Mouse (Mus musculus) monocyte, adult 5-6 weeks (primary cell): Measurements from ENCODE around the gene Tdrd1. TPM values are rescaled to one million over a fixed set of nuclear protein-coding genes. Genes with fewer than 3 reads are reported as not detected.
A peak's percentile ranks its signal among the peaks of the same experiment; 100 is the strongest.
"Not testable (repeated sequence)": the region's sequence is repeated elsewhere in the genome, so short reads cannot be mapped to it uniquely, and the experiment has no call there.

ENCODE experiments used
- ATAC-seq: fragments of 153-309, 156-312 bp; replicated peaks from 2 replicates; pipeline ENCODE4 v1.8.0; 2017; ENCODE audit warnings: mild to moderate bottlenecking; ENCODE audit not compliant: low TSS enrichment, insufficient number of reproducible peaks, severe bottlenecking, poor library complexity, low FRiP score
- total RNA-seq: library from RNA; stranded (forward); fragments of 200-1000, 200-491, 200-594 nt; gene quantifications from 3 replicates; pipeline ENCODE4 v1.2.3, GENCODE M21; 2017

The Tdrd1 gene
- total RNA-seq, result 0.19 TPM in 1 of 3 replicates, not detected in the others

DNA sequence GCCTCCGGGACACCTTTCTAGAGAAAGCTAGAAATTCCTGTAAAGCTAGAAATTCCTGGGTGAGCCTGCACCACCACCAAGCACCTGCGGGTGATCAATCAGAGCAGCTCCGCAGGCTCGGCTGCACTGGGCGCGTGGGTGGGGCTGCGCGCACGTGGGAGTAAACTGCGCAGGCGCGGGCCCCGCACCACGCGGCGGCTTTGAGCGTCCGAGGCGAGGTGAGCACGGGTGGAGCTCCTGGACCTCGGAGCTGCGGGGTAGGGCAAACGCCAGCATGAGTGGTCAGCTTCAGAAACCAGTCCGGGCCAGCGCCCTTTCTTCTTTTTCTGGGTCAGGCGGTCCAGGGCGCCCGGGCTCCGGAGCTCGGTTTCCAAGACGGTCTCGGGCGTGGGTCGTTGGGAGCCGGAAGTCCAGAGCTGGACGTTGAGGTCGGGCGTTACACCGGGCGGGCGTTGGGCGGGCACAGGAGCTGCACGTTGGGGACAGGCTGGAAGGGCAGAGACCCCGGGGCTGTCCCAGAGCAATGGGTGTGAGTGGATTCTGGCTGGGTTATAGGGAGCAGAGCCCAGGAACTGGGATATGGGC, at the start of gene Tdrd1:
Gene Tdrd1, plus strand, starts transcription at position 163 of the 585 bp plus-strand sequence.
- ATAC-seq, result no peak

- peak; percentile 41; the same call in 1 of the 2 replicates for ATAC-seq
Measured at GRCm38 (mm10) chr19:56776719-56777382, 49.2 kb upstream of the Tdrd1 start.

- ATAC-seq, result not testable (repeated sequence)
Measured at GRCm38 (mm10) chr19:56778532-56778931, 47.5 kb upstream of the Tdrd1 start.

GRCm38 (mm10) chr19:56787911-56788310, 38.1 kb upstream of the Tdrd1 start:
- no peak for ATAC-seq

- no peak for ATAC-seq
Measured at GRCm38 (mm10) chr19:56788952-56789351, 37.1 kb upstream of the Tdrd1 start.

DNA sequence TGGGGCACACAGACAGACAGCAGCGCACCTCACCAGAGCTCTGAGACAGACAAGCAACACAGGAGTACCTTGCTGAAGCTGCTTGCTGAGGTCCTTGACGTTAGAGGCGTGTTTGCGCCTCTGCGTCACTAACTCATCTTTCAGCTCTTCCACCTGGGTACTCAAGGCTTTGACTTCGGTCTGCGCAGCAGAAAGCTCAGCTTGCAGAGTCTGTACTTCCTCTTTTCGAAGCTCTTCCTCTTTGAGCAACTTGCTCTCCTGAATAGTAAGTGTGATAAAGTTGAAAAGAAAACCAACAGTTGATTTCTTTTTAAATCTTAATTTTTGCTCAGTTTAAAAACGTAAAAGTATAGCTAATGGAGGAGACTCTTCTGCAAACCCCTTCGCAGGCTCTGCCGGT, 28.6 kb upstream of the Tdrd1 start:
- peak; percentile 72 for ATAC-seq

DNA sequence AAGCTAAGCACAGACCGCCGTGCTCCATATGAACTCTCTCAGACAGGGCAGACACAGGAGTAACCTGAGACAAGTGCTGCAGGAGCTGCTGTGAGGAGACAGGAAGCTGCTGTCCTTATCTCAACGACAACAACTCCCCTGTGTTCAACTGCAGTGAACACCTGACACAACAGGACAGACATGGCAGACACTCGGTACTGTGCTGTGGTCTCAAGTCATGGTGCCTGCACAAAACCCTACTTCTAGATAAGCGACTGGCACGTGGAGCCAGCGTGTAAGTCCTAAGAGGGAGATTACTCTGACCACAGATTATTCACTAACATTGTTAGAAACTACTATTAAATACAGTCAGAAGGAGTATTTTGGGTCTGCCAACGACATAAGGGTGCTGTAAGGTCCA, 25.8 kb upstream of the Tdrd1 start:
- ATAC-seq, result no peak

GRCm38 (mm10) chr19:56800930-56801655, 24.9 kb upstream of the Tdrd1 start:
- ATAC-seq, result 0 out of 2 replicates have a peak, but pooled peaks have one; percentile 19

GRCm38 (mm10) chr19:56801656-56802351, 24.2 kb upstream of the Tdrd1 start:
- no peak for ATAC-seq

DNA sequence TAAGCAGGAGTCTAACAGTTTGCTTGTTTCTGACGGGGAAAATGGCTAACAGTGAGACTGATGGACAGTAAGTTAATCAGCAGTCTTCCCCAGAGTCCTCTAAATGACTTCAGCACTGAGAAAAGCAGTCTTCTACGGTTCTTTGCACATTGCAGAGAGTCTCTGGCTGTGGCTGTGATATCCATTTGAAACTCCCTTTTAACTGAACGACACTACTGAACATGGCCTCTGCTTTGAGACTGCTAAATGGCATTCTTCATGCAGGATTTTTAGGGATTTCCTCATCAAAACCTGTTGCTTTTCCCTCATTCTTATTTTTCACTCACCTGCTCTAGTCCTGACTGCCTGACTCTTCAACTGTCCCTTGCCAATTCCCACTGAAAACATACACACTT, 23.7 kb upstream of the Tdrd1 start:
- ATAC-seq, result no peak

GRCm38 (mm10) chr19:56805366-56805765, 20.6 kb upstream of the Tdrd1 start:
- no peak for ATAC-seq

DNA sequence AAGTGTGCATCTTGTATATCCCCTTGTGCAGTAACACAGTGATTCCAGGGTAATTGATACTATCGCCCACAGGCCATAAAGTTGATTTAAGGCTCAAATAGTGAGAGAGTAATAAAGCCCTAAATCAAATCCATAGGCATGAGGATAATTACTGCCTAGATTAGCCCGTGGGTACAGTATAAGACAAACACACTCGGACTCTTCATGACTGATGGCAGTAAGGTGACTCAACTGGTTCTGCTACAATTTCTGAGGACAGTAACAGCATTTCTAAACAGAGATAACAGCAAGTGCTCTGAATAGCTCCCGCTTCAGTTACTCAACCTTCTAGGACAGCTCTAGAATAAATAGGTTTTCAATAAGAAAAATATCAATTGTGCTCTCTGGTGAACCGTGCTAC, 18.9 kb upstream of the Tdrd1 start:
- ATAC-seq, result no peak

DNA sequence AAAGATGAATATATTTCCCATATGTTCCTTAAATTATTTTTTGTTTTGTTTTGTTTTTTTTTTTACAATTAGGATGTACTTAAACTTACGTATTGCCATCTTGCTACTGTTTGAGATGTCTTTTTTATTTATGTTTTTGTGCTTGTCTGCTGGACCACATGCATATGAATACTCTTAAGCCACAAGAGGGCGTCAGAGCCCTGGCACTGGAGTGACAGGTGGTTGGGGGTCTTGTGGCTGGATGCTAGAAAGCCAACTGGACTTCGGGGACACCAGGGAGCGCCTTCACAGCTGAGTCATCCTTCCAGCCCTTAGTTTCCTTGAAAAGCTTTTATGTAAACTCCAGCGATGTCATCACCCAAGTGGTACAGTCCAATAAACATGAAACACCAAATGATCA, 17.2 kb upstream of the Tdrd1 start:
- ATAC-seq, result no peak

DNA sequence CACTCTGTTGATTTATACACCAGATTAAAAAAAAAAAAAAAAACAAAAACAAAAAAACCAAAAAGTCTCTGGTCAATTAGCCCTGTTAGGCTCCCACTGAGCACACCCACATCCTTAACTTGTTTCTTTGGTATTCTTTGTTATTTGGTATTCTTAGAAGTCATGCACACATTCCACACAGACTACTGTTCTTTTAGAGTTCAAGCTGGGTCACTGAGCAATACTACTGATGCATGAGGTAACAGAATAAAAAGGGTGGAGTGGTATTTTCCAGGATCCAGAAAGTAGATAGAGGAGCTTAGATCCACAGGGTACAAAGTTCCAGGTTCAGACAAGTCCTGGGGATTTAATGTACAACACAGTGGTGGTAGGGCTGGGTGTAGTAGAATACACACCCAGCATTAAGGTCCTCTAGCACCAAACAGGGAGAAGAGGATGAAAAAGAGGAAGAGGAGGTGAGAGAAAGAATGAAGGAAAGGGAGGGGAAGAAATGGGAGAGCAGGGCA, 15.3 kb upstream of the Tdrd1 start:
- no peak for ATAC-seq

DNA sequence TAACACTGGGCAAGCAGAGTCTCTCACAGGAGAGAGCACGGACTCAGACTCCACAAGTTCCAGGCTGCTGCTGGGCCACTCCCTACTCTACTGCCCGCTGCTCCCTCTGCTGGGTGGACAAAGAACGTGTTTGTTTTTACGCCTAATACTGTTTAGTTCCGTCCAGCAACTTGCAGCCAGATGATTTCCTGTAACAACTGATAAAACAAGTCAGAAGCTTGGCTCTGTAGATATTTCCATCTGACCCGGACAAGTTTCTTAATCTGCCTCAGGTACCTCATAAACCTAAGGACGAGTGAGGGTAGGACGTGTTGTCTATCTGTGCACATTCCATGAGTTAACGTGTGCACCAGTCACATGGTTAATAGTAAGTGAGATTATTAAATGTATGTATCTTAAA, 14.4 kb upstream of the Tdrd1 start:
- ATAC-seq, result peak; percentile 88; the same call in 1 of the 2 replicates

GRCm38 (mm10) chr19:56813360-56813759, 12.6 kb upstream of the Tdrd1 start:
- no peak for ATAC-seq

GRCm38 (mm10) chr19:56817851-56818526, 8.0 kb upstream of the Tdrd1 start:
- ATAC-seq, result no peak

DNA sequence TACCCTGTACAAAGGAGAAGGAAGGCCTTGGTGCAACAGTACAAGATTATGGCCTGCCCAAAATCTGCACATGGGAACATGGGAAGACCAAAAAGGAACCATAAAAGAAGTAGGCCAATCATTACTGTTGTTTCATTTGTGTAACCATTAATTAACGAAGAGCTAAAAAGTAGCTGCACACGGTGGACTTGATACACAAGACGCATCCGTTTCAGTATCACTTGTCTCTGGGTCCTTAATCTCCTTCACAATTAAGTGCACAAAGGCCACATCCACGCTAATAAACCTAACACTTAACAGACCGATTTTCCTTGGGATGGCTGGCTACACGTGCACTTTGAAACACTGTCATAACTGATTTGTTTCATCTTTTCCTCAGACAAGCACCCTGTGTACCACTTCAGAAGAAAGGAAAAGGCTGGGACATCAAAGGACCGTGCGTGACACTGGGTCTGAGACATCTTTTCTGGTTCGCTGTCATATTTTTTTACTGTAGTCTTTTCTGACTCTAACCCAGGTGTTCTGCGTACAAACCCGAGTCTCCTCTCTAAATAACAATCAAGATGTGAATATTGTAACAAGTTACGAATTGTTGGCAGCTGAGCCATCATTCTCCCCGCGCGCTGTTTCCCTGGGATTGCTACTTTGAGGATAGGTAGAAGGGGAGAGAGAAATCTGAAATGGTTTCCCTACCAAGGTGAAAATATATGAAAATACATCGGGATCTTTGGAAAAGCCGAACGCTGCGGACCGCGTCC, 4.8 kb upstream of the Tdrd1 start:
- no peak for ATAC-seq
